Mouse (Mus musculus): ENCODE data around the gene Adipor2. TPM values are rescaled to one million over a fixed set of nuclear protein-coding genes. Genes with fewer than 3 reads are reported as not detected.

Adipor2 gene
- total and polyA plus RNA-seq, 3 experiments: 57.0 to 63.6 (median 62.7) TPM

DNA sequence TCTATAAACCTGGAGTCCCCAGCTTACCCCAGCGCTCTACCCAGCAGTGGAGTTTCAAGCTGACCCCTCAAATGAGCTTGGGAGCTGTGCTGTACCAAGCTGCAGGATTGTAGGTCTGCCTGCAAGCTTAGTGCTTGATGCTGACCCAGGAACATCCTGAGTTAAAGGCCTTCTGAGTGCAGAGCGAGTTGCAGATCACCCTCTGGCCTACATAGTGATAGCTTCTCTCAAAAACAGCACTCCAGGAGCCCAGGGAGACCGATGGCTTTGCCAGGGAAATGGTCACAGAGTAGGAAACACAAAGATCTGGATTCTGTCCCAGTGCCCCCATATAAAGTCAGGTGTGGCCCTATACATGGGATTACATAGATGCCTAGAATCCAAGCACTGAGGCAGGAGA, 6.0 kb downstream of the Adipor2 start:
- no peak overlapping the region for H3K4me3 ChIP-seq

DNA sequence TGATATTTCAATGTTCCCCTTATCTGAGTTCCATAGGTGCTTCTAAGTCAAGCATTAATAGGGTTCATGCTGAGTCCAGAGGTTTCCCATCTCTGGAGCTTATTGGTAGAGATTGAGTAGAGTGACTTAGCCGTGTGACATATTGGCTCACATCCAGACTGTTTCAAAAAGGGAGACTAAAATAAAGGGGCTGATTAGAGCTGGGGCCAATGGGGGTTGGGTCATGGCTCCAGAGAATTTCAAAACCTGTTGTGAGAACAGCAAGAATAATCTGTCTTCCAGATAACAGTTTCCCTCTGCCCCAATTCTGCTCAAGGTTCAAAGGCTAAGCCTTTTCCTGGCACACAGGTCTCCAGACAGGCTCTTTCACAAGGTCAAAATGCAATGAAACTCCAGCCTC, 7.7 kb downstream of the Adipor2 start:
- WGBS: 8% methylated on average over 1 of the region's 1 CpGs
- no peak overlapping the region for H3K27ac ChIP-seq

More for the DNA sequence above, 6.0 kb downstream of the Adipor2 start:
- Histone ChIP-seq H3K4me1 (ENCODE audit: control insufficient read depth, insufficient read depth, low read length) (peaks cover 13% of the 10 kb centered on the region), H3K36me3 (ENCODE audit: control insufficient read depth, insufficient read depth, low read length) (peaks cover 9% of the 10 kb centered on the region), H3K27ac (no peak overlapping the region), H3K27me3 (ENCODE audit: control insufficient read depth, insufficient read depth, low read length) (no peaks in the 10 kb centered on the region), H3K79me2 (replicated peaks; ENCODE audit: control insufficient read depth, insufficient read depth, low read length) (0 out of 2 replicates have a peak, but pooled peaks cover 1% of the 10 kb centered on the region), H3K9ac (ENCODE audit: low read depth, low read length) (no peak overlapping the region)
- TF ChIP-seq CTCF (IDR thresholded peaks at IDR 0.05): no peak
- no peak for TF ChIP-seq EP300 (IDR thresholded peaks at IDR 0.05; ENCODE audit: insufficient read depth, low read depth, low read length)
- TF ChIP-seq POLR2A (IDR thresholded peaks at IDR 0.05; ENCODE audit: insufficient read depth, low read depth, low read length): no peak
- intact Hi-C loops (cut with DNase I): no loop called here
- 74% methylated on average over 3 of the region's 3 CpGs for WGBS
- no peak for DNase-seq

DNA sequence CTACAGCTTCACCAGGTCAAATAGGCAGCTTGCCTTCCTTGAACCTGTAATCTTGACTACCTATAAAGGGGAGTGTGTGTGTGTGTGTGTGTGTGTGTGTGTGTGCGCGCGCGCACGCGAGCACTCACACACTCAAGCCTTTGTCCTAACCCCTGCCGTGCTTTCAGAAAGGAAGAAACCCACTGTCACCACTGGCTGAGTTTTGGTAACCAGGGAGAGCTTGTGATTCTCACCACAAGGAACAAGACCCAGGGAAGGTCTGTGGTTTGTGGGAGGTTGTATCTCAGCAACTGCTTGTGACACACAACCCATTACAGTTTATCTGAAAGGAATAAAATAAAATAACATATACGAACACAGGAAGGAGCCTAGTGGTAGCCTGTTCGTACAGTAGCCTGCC, 8.9 kb downstream of the Adipor2 start:
- Histone ChIP-seq H3K4me3 (no peak overlapping the region), H3K27ac (no peak overlapping the region), H3K9ac (ENCODE audit: low read depth, low read length) (no peak overlapping the region), H3K27me3 (ENCODE audit: control insufficient read depth, insufficient read depth, low read length) (no peaks in the 10 kb centered on the region), H3K36me3 (ENCODE audit: control insufficient read depth, insufficient read depth, low read length) (peaks cover 9% of the 10 kb centered on the region), H3K4me1 (ENCODE audit: control insufficient read depth, insufficient read depth, low read length) (peaks cover 10% of the 10 kb centered on the region), H3K79me2 (replicated peaks; ENCODE audit: control insufficient read depth, insufficient read depth, low read length) (0 out of 2 replicates have a peak, but pooled peaks cover 1% of the 10 kb centered on the region)
- DNase-seq: no peak
- intact Hi-C loops (cut with DNase I): no loop called here
- WGBS: 83% methylated on average over 9 of the region's 9 CpGs
- no peak for TF ChIP-seq EP300 (IDR thresholded peaks at IDR 0.05; ENCODE audit: insufficient read depth, low read depth, low read length)
- TF ChIP-seq CTCF (IDR thresholded peaks at IDR 0.05): no peak
- TF ChIP-seq POLR2A (IDR thresholded peaks at IDR 0.05; ENCODE audit: insufficient read depth, low read depth, low read length): no peak

More for the DNA sequence above, 7.7 kb downstream of the Adipor2 start:
- Histone ChIP-seq H3K36me3 (ENCODE audit: control insufficient read depth, insufficient read depth, low read length) (peaks cover 9% of the 10 kb centered on the region), H3K9ac (ENCODE audit: low read depth, low read length) (no peak overlapping the region), H3K79me2 (replicated peaks; ENCODE audit: control insufficient read depth, insufficient read depth, low read length) (0 out of 2 replicates have a peak, but pooled peaks cover 1% of the 10 kb centered on the region), H3K4me1 (ENCODE audit: control insufficient read depth, insufficient read depth, low read length) (peaks cover 11% of the 10 kb centered on the region), H3K4me3 (no peak overlapping the region), H3K27me3 (ENCODE audit: control insufficient read depth, insufficient read depth, low read length) (no peaks in the 10 kb centered on the region)
- DNase-seq: no peak
- TF ChIP-seq POLR2A (IDR thresholded peaks at IDR 0.05; ENCODE audit: insufficient read depth, low read depth, low read length) (no peak), CTCF (IDR thresholded peaks at IDR 0.05) (no peak), EP300 (IDR thresholded peaks at IDR 0.05; ENCODE audit: insufficient read depth, low read depth, low read length) (no peak)
- intact Hi-C loops (cut with DNase I): no loop called here

DNA sequence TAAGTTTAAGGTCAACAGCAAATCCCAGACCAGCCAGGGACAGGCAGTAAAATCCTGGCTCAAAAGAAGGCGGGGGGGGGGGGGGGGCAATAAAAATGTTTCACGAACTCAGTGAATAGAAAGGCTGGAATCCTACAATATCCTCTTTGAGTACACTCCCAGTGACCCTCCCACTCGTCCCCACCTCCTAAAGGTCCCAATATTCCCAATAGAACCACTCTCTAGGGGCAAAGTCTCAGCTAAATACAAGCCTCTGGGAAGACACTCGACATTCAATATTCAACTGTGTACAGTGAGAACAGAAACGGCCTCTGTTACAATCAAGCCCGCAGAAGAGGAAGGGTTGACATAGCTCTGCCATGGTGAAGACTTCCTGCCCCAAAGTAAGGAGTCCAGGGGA, 9.7 kb downstream of the Adipor2 start:
- intact Hi-C loops (cut with DNase I): no loop called here
- WGBS: 52% methylated on average over 6 of the region's 6 CpGs

DNA sequence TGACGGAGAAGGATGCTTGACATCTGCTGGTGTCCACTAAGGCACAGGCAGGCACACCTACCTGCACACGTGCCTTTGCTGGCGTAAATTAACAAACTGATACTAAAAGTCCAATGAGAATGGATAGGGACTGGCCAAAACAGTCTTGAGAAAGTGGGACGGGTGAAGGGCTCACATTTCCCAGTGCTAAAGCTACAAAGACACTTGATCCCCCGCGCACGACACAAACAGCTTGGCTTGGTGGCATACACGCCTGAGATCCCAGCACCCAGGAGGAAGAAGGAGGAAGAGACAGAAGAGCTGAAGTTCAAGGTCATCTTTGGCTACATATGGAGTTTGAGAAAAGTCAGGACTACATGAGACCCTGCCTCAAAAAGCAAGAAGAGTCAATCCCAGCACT, 11.0 kb downstream of the Adipor2 start:
- intact Hi-C loops (cut with DNase I): no loop called here
- no peak for DNase-seq
- no peak overlapping the region for H3K27ac ChIP-seq

More for the DNA sequence above, 9.7 kb downstream of the Adipor2 start:
- peaks cover 1% of the 10 kb centered on the region; the same call in 1 of the 2 replicates for H3K79me2 ChIP-seq (replicated peaks; ENCODE audit: control insufficient read depth, insufficient read depth, low read length)
- H3K9ac ChIP-seq (ENCODE audit: low read depth, low read length): no peak overlapping the region
- H3K27me3 ChIP-seq (ENCODE audit: control insufficient read depth, insufficient read depth, low read length): no peaks in the 10 kb centered on the region
- H3K27ac ChIP-seq: no peak overlapping the region
- peaks cover 10% of the 10 kb centered on the region for H3K4me1 ChIP-seq (ENCODE audit: control insufficient read depth, insufficient read depth, low read length)
- peaks cover 9% of the 10 kb centered on the region for H3K36me3 ChIP-seq (ENCODE audit: control insufficient read depth, insufficient read depth, low read length)
- H3K4me3 ChIP-seq: no peak overlapping the region
- DNase-seq: no peak
- TF ChIP-seq EP300 (IDR thresholded peaks at IDR 0.05; ENCODE audit: insufficient read depth, low read depth, low read length) (no peak), POLR2A (IDR thresholded peaks at IDR 0.05; ENCODE audit: insufficient read depth, low read depth, low read length) (no peak), CTCF (IDR thresholded peaks at IDR 0.05) (no peak)

DNA sequence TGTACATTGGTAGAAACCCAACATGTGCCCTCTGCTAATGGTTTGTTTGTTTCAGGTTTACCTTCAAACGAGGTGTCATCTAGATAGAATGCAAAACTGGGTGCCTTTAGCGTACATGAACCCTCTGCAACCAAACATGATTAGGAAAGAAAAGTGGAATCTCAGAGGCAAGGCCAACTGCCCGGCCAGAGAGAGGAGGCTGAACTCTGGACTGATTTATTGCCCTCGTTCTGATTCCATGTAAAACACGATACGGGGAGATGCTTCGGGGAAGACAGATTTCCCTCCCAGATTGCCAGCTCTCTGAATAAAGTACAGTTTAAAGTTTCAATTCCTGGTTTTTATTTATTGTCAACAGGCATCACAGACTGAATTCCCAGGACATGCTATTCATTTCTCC, 12.2 kb downstream of the Adipor2 start:
- H3K4me1 ChIP-seq (ENCODE audit: control insufficient read depth, insufficient read depth, low read length): peaks cover 10% of the 10 kb centered on the region
- H3K79me2 ChIP-seq (replicated peaks; ENCODE audit: control insufficient read depth, insufficient read depth, low read length): no peaks in the 10 kb centered on the region; the same call in 1 of the 2 replicates
- TF ChIP-seq EP300 (IDR thresholded peaks at IDR 0.05; ENCODE audit: insufficient read depth, low read depth, low read length): no peak
- TF ChIP-seq POLR2A (IDR thresholded peaks at IDR 0.05; ENCODE audit: insufficient read depth, low read depth, low read length): no peak
- TF ChIP-seq CTCF (IDR thresholded peaks at IDR 0.05): no peak
- peaks cover 16% of the 10 kb centered on the region for H3K36me3 ChIP-seq (ENCODE audit: control insufficient read depth, insufficient read depth, low read length)
- H3K4me3 ChIP-seq: no peak overlapping the region
- H3K27me3 ChIP-seq (ENCODE audit: control insufficient read depth, insufficient read depth, low read length): no peaks in the 10 kb centered on the region
- DNase-seq: no peak
- no peak overlapping the region for H3K9ac ChIP-seq (ENCODE audit: low read depth, low read length)
- intact Hi-C loops (cut with DNase I): no loop called here
- 89% methylated on average over 7 of the region's 7 CpGs for WGBS
- no peak overlapping the region for H3K27ac ChIP-seq

More for the DNA sequence above, 11.0 kb downstream of the Adipor2 start:
- H3K4me1 ChIP-seq (ENCODE audit: control insufficient read depth, insufficient read depth, low read length): peaks cover 10% of the 10 kb centered on the region
- WGBS: 95% methylated on average over 8 of the region's 8 CpGs
- TF ChIP-seq CTCF (IDR thresholded peaks at IDR 0.05): no peak
- TF ChIP-seq POLR2A (IDR thresholded peaks at IDR 0.05; ENCODE audit: insufficient read depth, low read depth, low read length): no peak
- no peak for TF ChIP-seq EP300 (IDR thresholded peaks at IDR 0.05; ENCODE audit: insufficient read depth, low read depth, low read length)
- H3K9ac ChIP-seq (ENCODE audit: low read depth, low read length): no peak overlapping the region
- no peak overlapping the region for H3K4me3 ChIP-seq
- peaks cover 9% of the 10 kb centered on the region for H3K36me3 ChIP-seq (ENCODE audit: control insufficient read depth, insufficient read depth, low read length)
- H3K27me3 ChIP-seq (ENCODE audit: control insufficient read depth, insufficient read depth, low read length): no peaks in the 10 kb centered on the region
- no peaks in the 10 kb centered on the region; the same call in 1 of the 2 replicates for H3K79me2 ChIP-seq (replicated peaks; ENCODE audit: control insufficient read depth, insufficient read depth, low read length)

All from heart, adult 2 months (tissue).